Mouse (Mus musculus): ENCODE results near the gene Smndc1. TPM values are rescaled to one million over a fixed set of nuclear protein-coding genes. Genes with fewer than 3 reads are reported as not detected.

Smndc1 gene
- polyA plus RNA-seq (2012; rRNA removed) = 1.5 and 1.8 TPM in 2 replicates

GRCm38 (mm10) chr19:53390495-53391007 is at the start of gene Smndc1:
TSS of gene Smndc1 (minus strand) at chr19:53390578.

GRCm38 (mm10) chr19:53371666-53372065 is 18.7 kb downstream of the Smndc1 start, which contains the start of gene Gm10197:
TSS of gene Gm10197 (minus strand) at chr19:53371766.

Other genes starting within 250 kb of the Smndc1 start
- 25.6 and 27.0 TPM in 2 replicates for gene Mxi1, start 80.1 kb downstream of the Smndc1 start, polyA plus RNA-seq (2012; rRNA removed)
- not detected in 2 replicates for gene Gm10197, start 18.8 kb downstream of the Smndc1 start, polyA plus RNA-seq (2012; rRNA removed)
- gene Dusp5, start 138.5 kb upstream of the Smndc1 start, polyA plus RNA-seq (2012; rRNA removed) = 20.7 and 26.3 TPM in 2 replicates
- gene Nutf2-ps1, start 198.5 kb upstream of the Smndc1 start, polyA plus RNA-seq (2012; rRNA removed) = 101 and 132 TPM in 2 replicates
- gene Smc3, start 209.8 kb upstream of the Smndc1 start, polyA plus RNA-seq (2012; rRNA removed) = 2.9 and 3.5 TPM in 2 replicates